Mouse (Mus musculus) Muller cell, postnatal 12 days (primary cell): ENCODE results near the gene Fgf18.

Source experiments
- DNase-seq: peaks from one replicate; pipeline ENCODE4 v3.0.0-alpha.2; 2015; ENCODE audit errors: inconsistent ontology term

Fgf18 gene

GRCm38 (mm10) chr11:33147171-33147571 is at the start of gene Fgf18:
Gene Fgf18 (minus strand): TSS chr11:33147400.
- DNase-seq, result peak; percentile 48

- no peak for DNase-seq
Observed at GRCm38 (mm10) chr11:33196447-33197132, 49.4 kb upstream of the Fgf18 start.

- DNase-seq, result no peak
Observed at GRCm38 (mm10) chr11:33195531-33196446, 48.6 kb upstream of the Fgf18 start.

GRCm38 (mm10) chr11:33195061-33195460 is 47.9 kb upstream of the Fgf18 start:
- DNase-seq, result no peak

GRCm38 (mm10) chr11:33193695-33194094 is 46.5 kb upstream of the Fgf18 start:
- no peak for DNase-seq

GRCm38 (mm10) chr11:33181804-33182203 is 34.6 kb upstream of the Fgf18 start:
- no peak for DNase-seq

- DNase-seq, result no peak
Observed at GRCm38 (mm10) chr11:33180701-33181116, 33.5 kb upstream of the Fgf18 start.

GRCm38 (mm10) chr11:33179802-33180201 is 32.6 kb upstream of the Fgf18 start:
- no peak for DNase-seq

GRCm38 (mm10) chr11:33176525-33177245 is 29.5 kb upstream of the Fgf18 start:
- DNase-seq, result peak; percentile 17

- no peak for DNase-seq
Observed at GRCm38 (mm10) chr11:33175768-33176167, 28.6 kb upstream of the Fgf18 start.

GRCm38 (mm10) chr11:33170489-33170888 is 23.3 kb upstream of the Fgf18 start:
- peak; percentile 27 for DNase-seq

GRCm38 (mm10) chr11:33162998-33163506 is 15.9 kb upstream of the Fgf18 start, which contains the start of gene Npm1:
Gene Npm1 (minus strand): TSS chr11:33163206.
- peak; percentile 99 for DNase-seq

GRCm38 (mm10) chr11:33162211-33162997 is 15.2 kb upstream of the Fgf18 start:
- DNase-seq, result peak; percentile 85

- no peak for DNase-seq
Observed at GRCm38 (mm10) chr11:33159741-33160140, 12.5 kb upstream of the Fgf18 start.

- DNase-seq, result no peak
Observed at GRCm38 (mm10) chr11:33157453-33158196, 10.4 kb upstream of the Fgf18 start.

GRCm38 (mm10) chr11:33156436-33157015 is 9.3 kb upstream of the Fgf18 start:
- DNase-seq, result no peak

- no peak for DNase-seq
Observed at GRCm38 (mm10) chr11:33154459-33154858, 7.3 kb upstream of the Fgf18 start.

GRCm38 (mm10) chr11:33152997-33153396 is 5.8 kb upstream of the Fgf18 start:
- no peak for DNase-seq

GRCm38 (mm10) chr11:33151780-33152145 is 4.6 kb upstream of the Fgf18 start:
- no peak for DNase-seq
